Mouse (Mus musculus): Measurements from ENCODE around the gene Ttyh3.

Gene Ttyh3

GRCm38 (mm10) chr5:140633432-140633831 is 15.4 kb downstream of the Ttyh3 start:
- no peak for DNase-seq (ENCODE audit: extremely low read depth, low read depth, low spot score)

DNA sequence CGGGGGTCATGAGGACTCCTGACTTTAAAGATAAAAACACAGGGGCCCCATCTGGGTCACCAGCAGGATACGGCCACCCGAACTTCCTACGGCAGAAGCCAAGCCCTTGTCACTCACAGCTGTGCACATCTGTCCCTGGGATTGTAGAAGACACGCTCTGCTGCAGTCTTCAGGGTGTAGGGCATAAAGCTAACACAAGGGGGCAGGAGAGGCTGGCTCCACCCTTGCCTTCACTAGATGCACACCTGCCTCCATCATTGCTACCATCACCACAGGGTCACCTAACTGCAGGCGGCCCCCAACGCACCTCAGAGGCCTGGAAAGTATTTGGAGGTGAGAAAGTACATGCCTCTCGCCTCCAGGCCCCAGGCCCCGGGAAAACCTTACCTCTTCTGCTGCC is 19.8 kb downstream of the Ttyh3 start:
- no peak for DNase-seq (ENCODE audit: extremely low read depth, low read depth, low spot score)

DNA sequence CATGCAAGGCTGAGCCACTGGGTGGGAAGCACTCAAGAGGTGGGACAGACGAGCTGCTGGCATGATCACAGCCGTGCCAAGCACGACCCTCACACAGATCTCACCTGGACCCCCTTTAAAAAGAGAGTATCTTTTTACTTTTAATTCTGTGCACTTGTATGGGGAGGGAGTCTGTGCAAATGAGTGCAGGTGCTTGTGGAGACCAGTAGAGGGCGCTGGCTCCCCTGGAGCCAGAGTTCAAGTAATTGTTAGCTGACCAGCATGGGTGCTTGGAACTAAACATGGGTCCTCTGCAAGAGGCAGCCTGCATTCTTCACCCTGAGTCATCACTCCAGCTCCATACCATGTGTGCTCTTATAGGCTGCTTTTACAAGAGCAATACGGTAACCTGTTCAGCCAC is 21.3 kb downstream of the Ttyh3 start:
- DNase-seq (ENCODE audit: extremely low read depth, low read depth, low spot score) = no peak

- no peak for DNase-seq (ENCODE audit: extremely low read depth, low read depth, low spot score)
These were observed 23.9 kb downstream of the Ttyh3 start for GRCm38 (mm10) chr5:140624961-140625360.

- no peak for DNase-seq (ENCODE audit: extremely low read depth, low read depth, low spot score)
These were observed 24.6 kb downstream of the Ttyh3 start for GRCm38 (mm10) chr5:140624238-140624637.

- DNase-seq (ENCODE audit: extremely low read depth, low read depth, low spot score) = no peak
These were observed 25.0 kb downstream of the Ttyh3 start for GRCm38 (mm10) chr5:140623791-140624190.

GRCm38 (mm10) chr5:140622978-140623670 is 25.7 kb downstream of the Ttyh3 start:
- DNase-seq (ENCODE audit: extremely low read depth, low read depth, low spot score) = no peak

DNA sequence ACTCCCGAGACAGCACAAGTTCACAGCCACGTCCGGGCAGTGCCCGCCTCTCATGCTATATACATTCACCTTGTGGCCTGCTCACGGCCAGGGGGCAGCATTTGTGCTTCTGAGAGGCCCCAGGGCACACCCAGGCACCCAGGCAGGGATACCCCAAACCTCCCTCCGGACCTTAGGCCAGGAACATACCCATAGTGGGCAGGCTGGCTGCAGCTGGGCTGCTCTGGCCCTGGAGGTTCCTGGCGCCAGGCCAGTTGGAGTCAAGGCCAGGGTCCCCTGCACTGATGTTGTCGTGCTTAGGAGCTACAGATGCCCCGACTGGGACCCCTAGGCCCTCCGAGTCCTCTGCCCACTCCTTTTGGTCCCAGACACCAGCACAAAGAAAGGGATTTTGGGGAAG is 27.3 kb downstream of the Ttyh3 start:
- DNase-seq (ENCODE audit: extremely low read depth, low read depth, low spot score) = no peak

- no peak for DNase-seq (ENCODE audit: extremely low read depth, low read depth, low spot score)
These were observed 27.7 kb downstream of the Ttyh3 start for GRCm38 (mm10) chr5:140621092-140621491.

DNA sequence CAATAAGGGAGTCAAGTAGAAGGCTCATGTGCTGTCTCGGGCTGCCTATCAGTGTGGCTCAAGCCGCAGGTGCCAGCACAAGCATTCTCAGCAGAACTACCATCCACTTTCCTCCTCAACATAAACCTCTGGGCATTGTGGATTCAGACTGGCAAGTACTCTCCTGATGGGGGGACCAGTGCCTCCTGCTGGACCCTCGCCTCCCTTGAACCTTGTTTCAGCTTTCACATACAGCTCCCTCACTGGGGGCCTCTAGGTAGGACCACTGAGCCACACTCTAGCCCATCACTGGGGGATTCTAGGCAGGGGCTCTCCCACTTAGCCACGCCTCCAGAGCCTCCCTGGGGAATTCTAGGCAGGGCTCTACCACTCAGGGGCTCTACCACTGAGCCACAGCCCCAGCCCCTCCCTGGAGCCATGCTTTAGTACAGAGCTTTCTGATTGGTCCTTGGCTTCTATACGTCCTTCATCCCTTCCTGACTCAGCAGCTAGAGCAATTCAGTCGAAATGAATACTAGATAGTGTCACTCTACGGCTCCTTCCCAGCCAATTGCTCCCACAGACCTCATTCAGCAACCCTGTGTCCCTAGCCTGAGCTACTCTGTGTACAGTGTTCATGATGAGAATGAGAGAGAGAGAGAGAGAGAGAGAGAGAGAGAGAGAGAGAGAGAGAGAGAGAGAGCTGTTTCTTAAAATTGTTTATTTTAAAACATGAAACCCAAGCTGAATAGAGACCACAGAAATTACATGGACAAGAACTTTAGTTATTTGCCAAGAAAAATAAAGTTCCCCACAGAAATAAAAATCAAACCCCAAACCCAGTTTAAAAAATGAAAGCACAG is 28.7 kb downstream of the Ttyh3 start:
- DNase-seq (ENCODE audit: extremely low read depth, low read depth, low spot score) = no peak

DNA sequence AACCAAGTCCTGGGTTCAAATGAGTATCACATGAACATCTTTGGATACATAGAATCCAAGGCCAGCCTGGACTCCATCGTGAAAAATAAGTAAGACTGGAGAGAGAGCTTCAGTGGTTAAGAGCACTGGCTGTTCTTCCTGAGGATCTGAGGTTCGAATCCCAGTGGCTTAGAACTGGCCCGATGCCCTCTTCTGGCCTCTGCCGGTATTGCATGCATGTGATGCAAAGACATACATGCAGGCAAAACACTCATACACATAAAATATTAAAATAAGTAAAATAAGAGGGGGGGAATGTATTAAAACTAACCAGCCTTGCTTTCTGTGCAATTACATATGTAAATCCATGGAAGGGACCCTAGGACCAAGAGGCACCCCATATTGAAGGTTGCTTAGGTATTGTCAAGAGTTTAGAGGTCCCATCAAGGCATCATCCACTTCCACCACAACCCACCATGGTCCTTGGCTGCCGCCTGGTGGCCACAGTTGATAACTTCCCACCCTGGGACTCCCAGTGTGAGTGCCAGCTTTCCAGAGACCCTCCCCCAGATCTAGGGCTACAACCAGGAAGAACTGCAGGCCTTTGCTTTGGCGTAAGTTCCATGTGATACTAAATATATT is 29.6 kb downstream of the Ttyh3 start:
- DNase-seq (ENCODE audit: extremely low read depth, low read depth, low spot score) = no peak

GRCm38 (mm10) chr5:140617714-140618113 is 31.1 kb downstream of the Ttyh3 start:
- DNase-seq (ENCODE audit: extremely low read depth, low read depth, low spot score) = no peak

DNA sequence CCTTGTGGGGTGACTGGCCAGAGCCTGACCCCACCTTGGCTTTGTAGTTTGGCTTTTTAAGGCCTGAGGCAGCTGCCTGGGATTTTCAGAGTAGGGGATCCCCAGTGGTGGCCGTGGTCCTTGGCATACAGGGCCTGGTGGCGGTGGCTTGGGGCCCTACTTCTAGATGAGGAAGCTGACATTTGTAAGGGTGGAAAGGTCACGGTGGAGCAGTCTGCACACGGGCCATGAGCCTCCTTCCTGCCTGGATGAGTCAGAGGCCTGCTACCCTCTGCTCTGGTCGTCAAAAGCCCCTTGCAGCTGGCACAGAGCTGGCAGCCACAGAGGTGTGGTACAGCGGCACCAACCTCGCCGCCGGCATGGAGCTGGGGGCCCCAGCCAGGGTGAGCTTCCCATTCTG is 32.1 kb downstream of the Ttyh3 start:
- no peak for DNase-seq (ENCODE audit: extremely low read depth, low read depth, low spot score)

DNA sequence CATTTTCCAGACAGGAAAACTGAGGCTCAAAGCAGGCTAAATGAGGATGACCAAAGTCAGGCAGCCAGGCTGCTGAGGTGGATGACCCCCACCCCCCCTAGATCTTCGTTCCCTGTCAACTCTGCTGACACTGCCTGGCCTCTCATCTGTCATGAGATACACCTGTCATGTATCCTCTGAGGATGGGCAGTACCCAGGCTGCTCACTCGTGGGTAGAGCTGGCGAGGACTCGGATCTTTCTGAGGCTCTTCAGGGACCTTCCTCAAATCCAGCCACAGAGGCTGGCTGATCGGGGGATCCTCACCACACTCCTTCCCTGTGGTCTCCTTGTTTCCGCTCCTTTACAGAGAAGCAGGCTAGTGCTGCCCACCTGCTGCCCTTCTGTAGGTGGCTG is 32.7 kb downstream of the Ttyh3 start:
- no peak for DNase-seq (ENCODE audit: extremely low read depth, low read depth, low spot score)

DNA sequence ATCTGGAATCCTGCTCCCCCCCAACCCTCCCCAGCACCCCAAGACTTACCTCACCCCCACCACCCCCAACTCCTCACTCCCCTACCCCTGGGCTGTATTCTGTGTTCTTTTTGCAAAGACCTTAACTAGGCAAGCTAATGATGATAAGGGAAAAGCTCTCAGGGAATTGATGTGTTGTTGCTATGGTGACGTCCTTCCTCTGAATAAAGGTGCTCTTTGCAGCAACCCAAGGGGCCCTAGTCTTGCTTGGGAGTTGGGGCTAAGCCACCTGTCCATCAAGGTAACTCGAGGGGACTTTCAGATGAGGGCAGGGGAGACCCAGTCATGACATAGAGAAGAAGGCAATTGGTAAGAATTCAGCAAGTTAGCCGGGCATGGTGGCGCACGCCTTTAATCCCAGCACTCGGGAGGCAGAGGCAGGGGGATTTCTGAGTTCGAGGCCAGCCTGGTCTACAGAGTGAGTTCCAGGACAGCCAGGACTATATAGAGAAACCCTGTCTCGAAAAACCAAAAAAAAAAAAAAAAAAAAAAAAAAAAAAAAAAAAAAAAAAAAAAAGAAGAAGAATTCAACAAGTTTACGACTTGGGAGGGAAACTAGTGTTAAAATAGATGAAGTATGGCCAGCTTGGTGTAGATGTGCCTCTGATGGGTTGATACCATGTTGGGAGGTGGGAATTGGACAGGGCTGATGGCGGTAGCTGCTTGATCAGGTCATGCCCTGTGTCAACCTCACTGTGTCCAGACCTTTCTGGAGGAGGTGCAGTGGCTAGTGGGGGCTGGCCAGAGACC is 33.3 kb downstream of the Ttyh3 start:
- DNase-seq (ENCODE audit: extremely low read depth, low read depth, low spot score) = no peak

DNA sequence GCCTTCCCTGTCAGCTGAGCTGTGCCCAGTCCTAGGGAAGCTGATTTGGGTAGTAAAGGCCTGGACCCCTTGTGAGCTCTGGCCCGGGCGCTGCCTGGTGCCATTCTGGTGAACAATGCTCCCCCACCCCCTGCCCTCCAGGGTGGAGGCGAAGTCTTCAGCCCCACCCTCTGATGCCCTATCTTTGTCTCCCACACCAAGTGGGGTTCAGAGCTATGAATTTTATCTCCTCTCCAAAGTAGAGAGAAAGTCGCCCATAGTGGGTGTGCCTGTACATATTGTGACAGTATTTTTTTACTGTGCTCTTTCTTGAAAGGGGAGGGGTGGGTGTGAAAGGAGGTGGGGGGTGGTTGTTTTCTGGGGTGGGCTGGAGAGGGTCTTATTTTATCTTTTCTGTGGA is 34.0 kb downstream of the Ttyh3 start:
- DNase-seq (ENCODE audit: extremely low read depth, low read depth, low spot score) = no peak

GRCm38 (mm10) chr5:140614141-140614540 is 34.7 kb downstream of the Ttyh3 start:
- DNase-seq (ENCODE audit: extremely low read depth, low read depth, low spot score) = no peak

DNA sequence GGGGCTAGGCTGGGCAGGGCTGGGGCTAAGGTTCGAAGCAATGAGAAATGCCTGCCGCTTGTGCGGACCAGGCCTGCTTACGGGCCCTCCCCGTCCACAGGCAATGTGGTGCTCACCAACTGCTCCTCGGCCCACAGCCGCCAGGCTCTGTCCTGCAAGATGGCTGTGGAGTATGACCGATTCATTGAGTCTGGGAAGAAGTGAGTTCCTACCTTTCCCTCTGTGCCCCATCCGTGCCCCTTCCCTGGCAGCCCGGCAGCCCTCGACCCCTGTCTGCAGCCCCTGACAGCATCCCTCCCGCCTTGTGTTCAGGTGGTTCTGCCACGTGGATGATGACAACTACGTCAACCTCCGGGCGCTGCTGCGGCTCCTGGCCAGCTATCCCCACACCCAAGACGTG is 36.6 kb downstream of the Ttyh3 start:
- no peak for DNase-seq (ENCODE audit: extremely low read depth, low read depth, low spot score)

DNA sequence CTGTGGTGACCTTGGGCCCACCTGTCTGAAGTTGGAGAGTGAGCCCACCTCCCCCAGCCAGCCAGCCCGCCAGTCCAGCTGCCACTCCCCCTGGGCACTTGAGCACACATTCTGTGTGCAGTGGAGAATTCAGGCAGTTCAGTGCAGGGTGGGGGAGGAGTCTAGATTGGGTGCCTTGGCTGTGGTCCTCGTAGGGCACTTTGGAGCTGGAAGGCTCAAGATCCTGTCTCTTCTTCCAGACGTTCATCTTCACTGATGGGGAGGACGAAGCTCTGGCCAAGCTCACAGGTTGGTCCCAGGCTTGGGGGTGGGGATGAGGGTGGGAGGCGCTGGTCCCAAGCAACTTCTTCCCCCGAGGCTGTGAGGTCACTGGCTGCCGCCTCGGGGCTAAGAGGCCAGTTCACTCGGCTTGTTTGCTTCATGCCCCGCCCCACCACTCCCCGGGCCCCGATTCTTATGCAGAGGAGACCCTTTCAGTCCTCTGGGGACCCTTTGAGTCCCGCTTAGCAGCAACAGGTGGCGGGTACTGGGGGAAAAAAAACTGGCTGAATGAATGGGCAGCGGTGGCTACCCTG is 37.1 kb downstream of the Ttyh3 start:
- no peak for DNase-seq (ENCODE audit: extremely low read depth, low read depth, low spot score)

- no peak for DNase-seq (ENCODE audit: extremely low read depth, low read depth, low spot score)
These were observed 37.7 kb downstream of the Ttyh3 start for GRCm38 (mm10) chr5:140611021-140611583.

Data from fat pad, adult 2 months (tissue).